Mouse (Mus musculus) bone marrow, adult 2 months (tissue): ENCODE data around the gene Hibadh.

Experiments used
- CTCF ChIP-seq: fragments of 200-500 bp; IDR thresholded peaks from 2 replicates; pipeline ENCODE4 v1.5.1; 2011; ENCODE audit warnings: low read length, control low read depth; ENCODE audit not compliant: control insufficient read depth, insufficient read depth
- POLR2A ChIP-seq: fragments of 200-500 bp; IDR thresholded peaks from 2 replicates; pipeline ENCODE4 v1.6.1; 2011; ENCODE audit warnings: low read depth, mild to moderate bottlenecking, control low read depth, low read length, borderline replicate concordance; ENCODE audit not compliant: control insufficient read depth

DNA sequence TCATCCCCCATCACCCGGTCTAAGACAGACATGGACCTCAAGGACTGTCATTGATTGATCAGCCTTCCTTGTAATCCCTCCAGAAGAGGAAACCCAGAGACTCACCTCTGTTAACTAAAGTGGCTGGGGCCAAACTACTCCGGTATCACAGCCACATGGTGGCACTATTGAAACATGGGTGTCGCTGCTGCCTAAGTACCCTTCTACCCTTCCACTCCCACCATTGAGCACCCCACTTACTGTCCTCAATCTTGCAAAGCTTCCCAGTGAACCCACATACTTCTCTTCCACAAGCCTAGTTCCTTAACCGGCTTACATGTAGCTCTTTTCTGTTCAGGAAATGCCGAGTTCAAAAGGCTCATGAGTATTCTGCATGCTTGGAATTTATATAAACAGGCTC is 22.8 kb upstream of the Hibadh start:
- TF ChIP-seq POLR2A, result no peak
- TF ChIP-seq CTCF, result peak; percentile 59; the same call in 1 of the 2 replicates
